Mouse (Mus musculus) liver, postnatal 0 days (tissue): ENCODE measurements around the gene Cacnb4.

Experiments used
- CTCF ChIP-seq: sonication (generic); IDR thresholded peaks from 2 replicates; pipeline ENCODE4 v1.5.1; 2016; ENCODE audit warnings: antibody characterized with exemption, low read depth
- EP300 ChIP-seq: IDR thresholded peaks from 2 replicates; pipeline ENCODE4 v1.6.1; 2016; ENCODE audit warnings: antibody characterized with exemption, low read depth, mild to moderate bottlenecking

GRCm38 (mm10) chr2:52643657-52644056, 33.0 kb downstream of the Cacnb4 start:
- TF ChIP-seq CTCF (no peak), EP300 (no peak)
